Mouse (Mus musculus) liver, embryonic 13.5 days (tissue): ENCODE results near the gene Nceh1. TPM values are rescaled to one million over a fixed set of nuclear protein-coding genes. Genes with fewer than 3 reads are reported as not detected.

ENCODE experiments used
- ATAC-seq: fragments of 200-750 bp; cut with Nextera tagmentation; 2 replicates; pipeline ENCODE4 v1.8.0; 2017; ENCODE audit warnings: low read depth, mild to moderate bottlenecking, moderate number of reproducible peaks, moderate library complexity
- DNase-seq: peaks from one replicate; pipeline ENCODE4 v3.0.0; 2022
- H3K27ac ChIP-seq: fragments of 300-500 bp; sonication (generic); 2 replicates; pipeline ENCODE4 v1.5.1; 2015; ENCODE audit warnings: moderate library complexity, mild to moderate bottlenecking, inconsistent platforms
- H3K27me3 ChIP-seq: fragments of 300-500 bp; sonication (generic); 2 replicates; pipeline ENCODE4 v1.6.1; 2015; ENCODE audit warnings: mild to moderate bottlenecking, inconsistent platforms
- H3K36me3 ChIP-seq: fragments of 300-500 bp; sonication (generic); 2 replicates; pipeline ENCODE4 v1.6.1; 2015; ENCODE audit warnings: mild to moderate bottlenecking, inconsistent platforms
- H3K4me1 ChIP-seq: fragments of 300-500 bp; sonication (generic); replicated peaks from 2 replicates; pipeline ENCODE4 v1.6.1; 2015; ENCODE audit warnings: inconsistent platforms
- H3K4me2 ChIP-seq: fragments of 300-500 bp; sonication (generic); 2 replicates; pipeline ENCODE4 v1.6.1; 2015; ENCODE audit warnings: inconsistent platforms, mild to moderate bottlenecking, moderate library complexity
- H3K4me3 ChIP-seq: fragments of 300-500 bp; sonication (generic); replicated peaks from 2 replicates; pipeline ENCODE4 v1.5.1; 2015; ENCODE audit warnings: mild to moderate bottlenecking, inconsistent platforms
- H3K9ac ChIP-seq: fragments of 300-500 bp; sonication (generic); 2 replicates; pipeline ENCODE4 v1.6.1; 2015; ENCODE audit warnings: mild to moderate bottlenecking, inconsistent platforms
- H3K9me3 ChIP-seq: fragments of 300-500 bp; sonication (generic); replicated peaks from 2 replicates; pipeline ENCODE4 v1.6.1; 2016; ENCODE audit warnings: inconsistent platforms
- WGBS: fragments of 180-500 bp; shearing (Covaris S2); methylation state at CpG from one replicate; pipeline ENCODE4 v1.1.7; 2015; ENCODE audit not compliant: insufficient replicate concordance; 5-methylcytosine and 5-hydroxymethylcytosine counted together
- polyA plus RNA-seq: library from polyadenylated mRNA; unstranded; fragments of >200 nt; fragmentation: Nextera tagmentation; extraction: Ambion mirVana; gene quantifications from 2 replicates; pipeline ENCODE4 v1.2.1, GENCODE M21; 2015

Gene Nceh1
- polyA plus RNA-seq, 1 experiment from 2014 or later = 4.2 TPM

DNA sequence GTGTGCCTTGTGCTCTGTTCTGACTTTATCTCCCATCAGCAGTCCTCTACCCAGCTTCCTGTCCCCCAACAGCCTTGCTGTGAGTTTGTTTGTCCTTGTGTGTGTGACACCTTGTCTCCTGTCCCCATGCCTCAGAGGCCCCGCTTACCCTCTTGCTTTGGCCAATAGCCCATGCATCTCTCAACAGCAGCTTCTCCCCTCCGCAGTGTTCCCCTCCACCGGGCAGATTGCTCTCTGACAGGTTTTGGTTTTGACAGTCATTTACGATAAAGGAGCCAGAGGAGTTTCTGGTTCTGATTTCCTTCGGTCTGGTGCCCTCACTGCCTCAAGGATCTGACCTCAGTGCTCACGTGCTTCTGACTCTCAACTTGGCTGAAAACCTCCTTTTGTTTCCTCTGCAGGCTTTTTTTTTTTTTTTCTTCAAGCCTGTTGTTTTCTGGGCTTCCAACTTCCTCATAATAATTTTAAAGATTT lies 11.1 kb downstream of the Nceh1 start:
- no peaks in the 10 kb centered on the region for H3K36me3 ChIP-seq
- no peak overlapping the region; the same call in none of the 2 replicates for H3K27ac ChIP-seq
- DNase-seq (peak; percentile 17), ATAC-seq (peak; percentile 43)
- H3K9me3 ChIP-seq = no peaks in the 10 kb centered on the region
- no peaks in the 10 kb centered on the region for H3K27me3 ChIP-seq
- no peak overlapping the region for H3K4me2 ChIP-seq
- H3K4me1 ChIP-seq = peaks cover 45% of the 10 kb centered on the region
- no peak overlapping the region for H3K4me3 ChIP-seq
- H3K9ac ChIP-seq = no peak overlapping the region
- 13% methylated on average over 6 of the region's 6 CpGs for WGBS

DNA sequence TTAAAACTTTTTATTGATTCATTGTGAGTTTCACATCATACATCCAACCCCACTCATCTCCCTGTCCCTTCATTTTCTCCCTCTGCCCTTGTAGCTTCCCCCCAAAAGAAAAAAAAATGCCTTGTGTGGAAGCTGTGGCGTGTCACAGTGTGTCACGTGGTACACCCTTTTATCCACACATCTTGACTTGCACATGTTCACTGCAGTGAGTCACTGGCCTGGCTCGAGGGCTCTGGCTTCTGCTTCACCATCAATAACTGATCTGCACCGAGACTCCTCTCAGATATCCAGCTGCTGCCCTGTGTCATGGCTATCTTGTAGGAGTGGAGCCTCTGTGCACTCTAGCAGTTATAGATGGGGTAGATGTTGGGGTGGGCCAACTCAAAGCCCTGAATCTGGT lies 12.4 kb downstream of the Nceh1 start:
- no peaks in the 10 kb centered on the region for H3K27me3 ChIP-seq
- H3K9ac ChIP-seq = no peak overlapping the region
- ATAC-seq = peak; percentile 27; the same call in 1 of the 2 replicates
- no peaks in the 10 kb centered on the region for H3K36me3 ChIP-seq
- WGBS = 31% methylated on average over 4 of the region's 4 CpGs
- H3K4me2 ChIP-seq = no peak overlapping the region
- H3K4me1 ChIP-seq = peaks cover 38% of the 10 kb centered on the region
- DNase-seq = no peak
- no peaks in the 10 kb centered on the region for H3K9me3 ChIP-seq
- no peak overlapping the region for H3K27ac ChIP-seq
- no peak overlapping the region for H3K4me3 ChIP-seq

DNA sequence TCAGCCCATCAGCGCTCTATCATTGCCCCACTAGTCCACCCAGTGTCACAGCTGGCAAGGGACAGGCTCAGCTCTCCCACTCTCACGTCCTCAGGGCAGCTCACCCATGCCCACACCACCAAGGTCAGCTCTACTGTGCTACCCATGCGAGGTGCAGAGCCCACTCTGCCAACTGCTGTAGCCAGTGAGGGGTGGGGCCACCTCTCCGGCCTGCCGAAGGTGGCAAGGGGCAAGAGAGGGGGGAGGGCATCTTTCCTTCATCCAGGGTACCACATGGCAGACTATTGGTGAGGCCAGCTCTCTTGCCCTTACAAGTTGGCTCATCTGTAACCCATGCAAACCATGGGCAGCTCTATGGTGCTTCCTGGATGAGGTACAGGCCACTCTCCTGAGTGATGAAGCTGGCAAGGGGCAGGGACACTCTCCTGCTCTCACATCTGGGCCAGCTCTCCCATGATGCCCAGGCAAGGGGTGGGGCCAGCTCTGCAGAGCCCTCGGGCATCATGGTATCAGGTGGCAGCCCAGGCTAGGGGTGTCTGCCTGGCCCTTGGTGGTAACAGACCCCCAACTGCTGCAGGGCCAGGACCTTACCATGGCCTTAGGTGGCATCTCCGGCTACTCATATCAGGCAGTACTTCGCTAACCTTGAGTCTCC lies 12.9 kb downstream of the Nceh1 start:
- 74% methylated on average over 8 of the region's 8 CpGs for WGBS
- no peak overlapping the region for H3K27ac ChIP-seq
- peaks cover 38% of the 10 kb centered on the region for H3K4me1 ChIP-seq
- H3K9me3 ChIP-seq = no peaks in the 10 kb centered on the region
- H3K36me3 ChIP-seq = no peaks in the 10 kb centered on the region
- ATAC-seq (0 out of 2 replicates have a peak, but pooled peaks have one; percentile 17), DNase-seq (no peak)
- H3K4me3 ChIP-seq = no peak overlapping the region
- H3K9ac ChIP-seq = no peak overlapping the region
- H3K4me2 ChIP-seq = no peak overlapping the region
- H3K27me3 ChIP-seq = no peaks in the 10 kb centered on the region

DNA sequence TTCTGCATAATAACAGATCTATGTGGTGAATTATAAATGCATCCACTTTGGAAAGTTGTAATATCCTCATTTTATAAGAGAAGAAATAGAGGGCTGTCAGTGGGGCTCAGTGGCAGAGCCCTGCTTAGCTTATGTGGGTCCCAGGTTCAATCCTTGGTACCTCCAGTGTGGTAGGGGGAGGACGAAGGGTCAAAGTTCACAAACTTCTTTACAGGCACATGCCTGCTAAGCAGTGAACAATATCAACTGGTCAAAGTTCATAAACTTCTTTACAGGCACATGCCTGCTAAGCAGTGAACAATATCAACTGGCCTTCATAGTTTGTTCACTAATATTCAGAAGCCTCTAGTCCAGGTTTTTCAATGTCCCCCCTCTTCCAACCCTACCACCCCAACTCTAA lies 13.8 kb downstream of the Nceh1 start:
- DNase-seq (no peak), ATAC-seq (no peak)
- Histone ChIP-seq H3K4me2 (no peak overlapping the region), H3K27me3 (no peaks in the 10 kb centered on the region), H3K9ac (no peak overlapping the region), H3K4me1 (peaks cover 38% of the 10 kb centered on the region), H3K36me3 (no peaks in the 10 kb centered on the region), H3K4me3 (no peak overlapping the region), H3K27ac (no peak overlapping the region), H3K9me3 (no peaks in the 10 kb centered on the region)
- WGBS = 48% methylated on average over 1 of the region's 1 CpGs

DNA sequence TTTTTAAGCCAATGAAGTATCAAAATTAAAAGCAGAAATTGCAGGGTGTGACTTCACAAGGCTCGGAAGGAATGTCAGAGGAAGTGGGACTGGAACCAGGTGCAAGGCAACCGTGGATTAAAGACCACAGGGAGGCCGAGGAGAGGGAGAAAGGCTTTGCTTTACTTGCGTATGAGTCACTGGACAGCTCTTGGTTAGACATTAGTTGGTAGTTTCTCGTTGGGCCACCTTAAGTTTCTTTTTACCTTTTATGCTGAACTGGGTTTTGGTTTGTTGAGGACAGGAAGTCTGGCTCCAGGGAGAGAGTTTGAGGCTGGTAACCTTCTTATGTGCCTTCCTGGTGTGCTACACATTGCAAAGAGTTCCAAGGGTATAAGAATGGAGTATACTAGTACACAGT lies 15.1 kb downstream of the Nceh1 start:
- ATAC-seq (no peak), DNase-seq (no peak)
- no peaks in the 10 kb centered on the region for H3K9me3 ChIP-seq
- H3K4me1 ChIP-seq = peaks cover 29% of the 10 kb centered on the region
- no peak overlapping the region for H3K4me2 ChIP-seq
- WGBS = 51% methylated on average over 5 of the region's 5 CpGs
- H3K27ac ChIP-seq = no peak overlapping the region
- H3K4me3 ChIP-seq = no peak overlapping the region
- H3K27me3 ChIP-seq = no peaks in the 10 kb centered on the region
- H3K36me3 ChIP-seq = no peaks in the 10 kb centered on the region
- H3K9ac ChIP-seq = no peak overlapping the region

DNA sequence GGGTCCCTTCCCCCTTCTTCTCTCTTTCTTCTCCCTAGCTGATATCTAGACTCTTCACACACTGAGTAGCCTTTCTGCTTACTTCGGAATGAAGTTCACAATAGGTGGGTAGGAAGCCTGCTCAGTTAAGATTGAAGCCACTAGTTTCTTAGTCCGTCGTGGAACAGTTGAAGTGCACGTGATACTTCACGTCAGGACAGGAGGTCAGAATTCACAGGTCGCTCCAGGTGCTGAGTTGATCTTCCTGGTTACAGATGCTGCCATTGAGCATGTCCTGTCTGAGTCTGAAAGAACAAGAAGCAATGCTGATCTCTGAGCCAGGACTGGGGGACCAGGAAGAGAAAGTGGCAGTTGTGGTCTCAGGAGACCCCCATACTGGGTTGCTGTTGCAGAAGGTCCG lies 16.4 kb downstream of the Nceh1 start:
- H3K4me1 ChIP-seq = peaks cover 16% of the 10 kb centered on the region
- H3K36me3 ChIP-seq = no peaks in the 10 kb centered on the region
- no peak overlapping the region for H3K4me3 ChIP-seq
- H3K9ac ChIP-seq = no peak overlapping the region
- WGBS = 58% methylated on average over 7 of the region's 7 CpGs
- H3K4me2 ChIP-seq = no peak overlapping the region
- H3K9me3 ChIP-seq = no peaks in the 10 kb centered on the region
- DNase-seq (no peak), ATAC-seq (no peak)
- H3K27me3 ChIP-seq = no peaks in the 10 kb centered on the region
- no peak overlapping the region for H3K27ac ChIP-seq

DNA sequence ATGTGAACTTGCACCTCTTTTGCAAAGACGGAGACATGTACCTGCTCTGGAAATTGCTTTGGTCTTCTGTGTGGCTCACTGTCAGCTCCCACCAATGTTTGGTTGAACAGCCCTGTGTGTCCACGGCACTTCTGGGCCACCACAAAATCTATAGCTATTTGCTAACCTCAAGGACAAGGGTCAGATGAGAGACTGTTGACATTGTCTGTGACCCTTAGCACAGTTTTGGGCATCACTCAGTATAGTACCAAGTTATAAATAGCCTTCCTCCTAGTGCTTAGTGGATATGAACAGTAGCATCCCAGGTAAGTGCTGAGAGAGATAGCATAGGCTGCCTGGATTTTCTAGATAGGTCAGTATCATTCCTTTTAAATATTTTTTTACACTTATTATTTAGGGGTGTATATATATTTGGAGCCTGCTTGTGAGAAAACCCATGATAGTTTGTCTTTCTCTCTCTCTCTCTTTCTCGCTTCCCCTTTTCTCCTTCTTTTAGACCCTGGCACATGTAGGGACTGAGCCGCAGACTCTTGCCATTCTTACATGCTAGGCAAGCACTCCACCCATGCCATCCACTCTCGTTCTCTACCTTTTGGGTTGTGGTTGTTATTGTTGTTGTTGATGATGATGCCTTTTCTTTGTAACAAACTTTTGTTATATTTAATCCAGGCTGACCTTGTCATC lies 19.1 kb downstream of the Nceh1 start:
- Histone ChIP-seq H3K9ac (no peak overlapping the region), H3K4me3 (no peak overlapping the region), H3K36me3 (no peaks in the 10 kb centered on the region), H3K27ac (no peak overlapping the region), H3K4me1 (peaks cover 3% of the 10 kb centered on the region; the same call in 1 of the 2 replicates), H3K4me2 (no peak overlapping the region), H3K27me3 (no peaks in the 10 kb centered on the region), H3K9me3 (no peaks in the 10 kb centered on the region)
- 58% methylated on average over 5 of the region's 5 CpGs for WGBS
- no peak for DNase-seq
- peak; percentile 70 for ATAC-seq

DNA sequence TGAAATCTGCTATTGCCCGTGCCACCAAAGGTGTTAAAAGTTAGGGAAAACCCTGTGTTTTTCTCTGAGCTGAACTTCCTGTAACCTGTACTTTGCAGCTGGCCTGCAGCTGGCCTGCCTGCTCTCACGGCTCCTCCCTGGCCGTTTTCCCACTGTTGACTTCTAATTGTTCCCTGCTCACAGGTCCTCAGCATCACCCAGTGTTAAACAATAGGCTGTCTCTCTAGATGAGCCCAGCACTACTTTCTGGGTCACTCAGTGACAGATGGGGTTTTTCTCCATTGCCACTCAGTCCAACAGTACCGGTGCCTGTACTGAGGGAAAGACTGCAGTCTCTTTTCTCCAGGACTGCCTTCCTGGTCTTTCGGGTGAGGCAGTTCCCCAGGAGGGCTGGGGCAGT lies 22.3 kb downstream of the Nceh1 start:
- H3K27me3 ChIP-seq = no peaks in the 10 kb centered on the region
- 66% methylated on average over 5 of the region's 5 CpGs for WGBS
- H3K4me2 ChIP-seq = no peak overlapping the region
- ATAC-seq (no peak), DNase-seq (no peak)
- H3K4me1 ChIP-seq = peaks cover 3% of the 10 kb centered on the region; the same call in 1 of the 2 replicates
- H3K9ac ChIP-seq = no peak overlapping the region
- H3K4me3 ChIP-seq = no peak overlapping the region
- no peaks in the 10 kb centered on the region for H3K9me3 ChIP-seq
- no peaks in the 10 kb centered on the region for H3K36me3 ChIP-seq
- no peak overlapping the region for H3K27ac ChIP-seq

DNA sequence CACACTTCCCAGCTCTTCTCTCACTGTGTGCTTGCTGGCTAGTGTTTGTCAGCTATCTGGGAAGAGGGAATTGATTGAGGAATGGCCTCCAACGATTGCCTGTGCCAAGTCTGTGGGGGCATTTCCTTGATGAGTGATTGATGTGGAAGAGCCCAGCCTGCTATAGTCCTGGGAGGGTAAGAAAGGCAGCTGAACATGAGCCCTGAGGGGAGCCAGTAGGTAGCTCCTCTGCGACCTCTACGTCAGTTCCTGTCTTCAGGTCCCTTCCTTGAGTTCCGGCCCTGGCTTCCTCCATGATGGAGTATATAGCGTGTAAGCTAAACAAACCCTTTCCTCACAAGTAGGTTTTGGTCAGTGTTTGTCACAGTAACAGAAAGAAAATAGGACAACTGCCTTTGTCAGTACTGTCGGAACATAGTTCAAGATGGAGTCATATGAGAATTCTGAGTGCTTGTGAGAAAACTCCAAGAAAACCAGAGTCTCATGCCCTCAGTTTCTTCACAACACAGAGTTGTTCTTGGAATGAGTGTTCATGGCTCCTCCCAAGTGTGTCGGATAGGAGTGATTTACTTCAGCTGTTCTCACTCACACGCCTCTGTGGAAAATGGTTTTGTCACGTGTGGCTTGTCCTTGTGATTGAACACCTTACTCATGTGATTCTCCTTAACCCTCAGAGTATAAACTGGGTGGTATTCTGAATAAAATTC lies 22.9 kb downstream of the Nceh1 start:
- WGBS = 70% methylated on average over 9 of the region's 9 CpGs
- no peak overlapping the region for H3K4me3 ChIP-seq
- no peak overlapping the region for H3K9ac ChIP-seq
- H3K4me1 ChIP-seq = peaks cover 3% of the 10 kb centered on the region; the same call in 1 of the 2 replicates
- H3K4me2 ChIP-seq = no peak overlapping the region
- DNase-seq (no peak), ATAC-seq (no peak)
- H3K9me3 ChIP-seq = no peaks in the 10 kb centered on the region
- H3K36me3 ChIP-seq = no peaks in the 10 kb centered on the region
- no peak overlapping the region for H3K27ac ChIP-seq
- no peaks in the 10 kb centered on the region for H3K27me3 ChIP-seq

DNA sequence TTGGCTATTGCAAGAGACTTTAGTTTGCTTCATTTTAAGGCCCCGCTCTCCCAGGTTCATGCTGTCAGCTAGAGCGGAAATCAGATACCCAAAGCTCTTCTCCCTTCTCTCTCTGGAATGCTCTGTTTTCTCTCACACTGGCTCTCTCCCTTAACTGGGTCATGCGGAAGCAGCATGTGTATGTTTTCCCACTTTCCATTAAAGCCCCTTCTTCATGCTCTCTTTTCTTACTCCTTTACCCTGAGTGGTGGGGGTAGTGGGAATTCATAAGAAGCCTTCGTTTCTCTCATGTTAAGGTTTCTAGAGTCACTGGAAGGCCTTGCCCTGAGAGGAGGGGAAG lies 23.4 kb downstream of the Nceh1 start:
- DNase-seq = no peak
- H3K9me3 ChIP-seq = no peaks in the 10 kb centered on the region
- no peak overlapping the region for H3K27ac ChIP-seq

DNA sequence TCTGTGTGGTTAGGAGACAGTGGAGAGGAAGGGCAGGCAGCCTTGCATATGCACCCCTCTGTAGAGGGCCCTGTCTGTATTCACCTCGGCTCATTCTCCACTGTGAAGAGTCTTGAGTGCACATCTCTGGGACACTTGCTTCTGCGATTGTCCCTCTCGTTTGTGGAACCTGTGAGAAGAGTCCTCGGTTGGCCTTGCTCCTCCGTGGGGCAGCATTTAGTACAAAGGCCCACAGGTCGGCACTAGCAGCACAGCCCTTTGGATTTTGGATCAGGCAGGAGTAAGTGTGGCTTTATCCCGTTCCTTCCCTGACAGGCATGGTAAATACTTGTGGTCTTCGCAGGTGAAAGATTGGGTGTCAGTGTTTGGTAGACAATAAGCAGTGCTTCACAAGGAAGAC lies 23.8 kb downstream of the Nceh1 start:
- no peak overlapping the region for H3K4me2 ChIP-seq
- no peaks in the 10 kb centered on the region for H3K9me3 ChIP-seq
- DNase-seq (no peak), ATAC-seq (no peak)
- H3K4me3 ChIP-seq = no peak overlapping the region
- H3K27ac ChIP-seq = no peak overlapping the region
- no peaks in the 10 kb centered on the region for H3K27me3 ChIP-seq
- no peak overlapping the region for H3K9ac ChIP-seq
- WGBS = 69% methylated on average over 8 of the region's 8 CpGs
- H3K4me1 ChIP-seq = 0 out of 2 replicates have a peak, but pooled peaks cover 3% of the 10 kb centered on the region
- H3K36me3 ChIP-seq = no peaks in the 10 kb centered on the region

More for the DNA sequence above, 23.4 kb downstream of the Nceh1 start:
- peaks cover 3% of the 10 kb centered on the region; the same call in 1 of the 2 replicates for H3K4me1 ChIP-seq
- no peak overlapping the region for H3K4me3 ChIP-seq
- no peak overlapping the region for H3K9ac ChIP-seq
- no peak overlapping the region for H3K4me2 ChIP-seq
- 71% methylated on average over 4 of the region's 4 CpGs for WGBS
- H3K36me3 ChIP-seq = no peaks in the 10 kb centered on the region
- ATAC-seq = no peak
- no peaks in the 10 kb centered on the region for H3K27me3 ChIP-seq
